Mouse (Mus musculus) gonadal fat pad, adult 2 months (tissue): Measurements from ENCODE around the gene Bri3bp. TPM values are rescaled to one million over a fixed set of nuclear protein-coding genes. Genes with fewer than 3 reads are reported as not detected.

Experiments
- polyA plus RNA-seq: library from polyadenylated mRNA; depleted of rRNA; stranded (reverse); fragments of >200 nt; gene quantifications from 2 replicates; pipeline ENCODE4 v1.2.3, GENCODE M21; 2012; rRNA removed

Gene Bri3bp
- polyA plus RNA-seq, 1 experiment, result 20.2 TPM

Other genes starting within 250 kb of the Bri3bp start
- gene Scarb1, start 100.5 kb upstream of the Bri3bp start, polyA plus RNA-seq, result 215 and 243 TPM in 2 replicates
- 0.34 and 0.65 TPM in 2 replicates for gene Gm10382, start 52.2 kb upstream of the Bri3bp start, polyA plus RNA-seq
- 1,190 and 1,336 TPM in 2 replicates for gene Ubc, start 51.4 kb upstream of the Bri3bp start, polyA plus RNA-seq
- gene Dhx37, start 7.4 kb upstream of the Bri3bp start, polyA plus RNA-seq, result 21.5 and 28.7 TPM in 2 replicates
- 139 and 155 TPM in 2 replicates for gene Aacs, start 34.2 kb downstream of the Bri3bp start, polyA plus RNA-seq
- 1.6 and 2.5 TPM in 2 replicates for gene Tmem132b, start 90.2 kb downstream of the Bri3bp start, polyA plus RNA-seq